Mouse (Mus musculus) liver, adult 2 months (tissue): ENCODE data around the gene Fibp.

Experiments
- CTCF ChIP-seq: fragments of 200-500 bp; IDR thresholded peaks from 2 replicates; pipeline ENCODE4 v1.5.1; 2011; ENCODE audit warnings: low read depth, low read length, control low read depth
- POLR2A ChIP-seq: fragments of 200-500 bp; IDR thresholded peaks from 2 replicates; pipeline ENCODE4 v1.6.1; 2011; ENCODE audit warnings: low read length, control low read depth; ENCODE audit not compliant: insufficient read depth; ENCODE audit errors: extremely low read depth

- TF ChIP-seq POLR2A (no peak), CTCF (no peak)
These were observed 36.2 kb upstream of the Fibp start for GRCm38 (mm10) chr19:5424092-5424781.
